Mouse (Mus musculus) C2C12 (cell line): ENCODE measurements around the gene Osbp.

Experiments used
- CEBPB ChIP-seq: IDR thresholded peaks from one replicate; pipeline ENCODE4 v1.6.1; 2011; ENCODE audit warnings: low read depth, mild to moderate bottlenecking, control low read depth, moderate library complexity
- CTCF ChIP-seq: IDR thresholded peaks from one replicate; pipeline ENCODE4 v1.5.1; 2011; ENCODE audit not compliant: control insufficient read depth, insufficient read depth, insufficient read length
- MAX ChIP-seq: IDR thresholded peaks from one replicate; pipeline ENCODE4 v1.6.1; 2011; ENCODE audit warnings: mild to moderate bottlenecking, control low read depth
- USF1 ChIP-seq: IDR thresholded peaks from one replicate; pipeline ENCODE4 v1.6.1; 2011; ENCODE audit warnings: low read depth, mild to moderate bottlenecking, control low read depth, moderate library complexity

DNA sequence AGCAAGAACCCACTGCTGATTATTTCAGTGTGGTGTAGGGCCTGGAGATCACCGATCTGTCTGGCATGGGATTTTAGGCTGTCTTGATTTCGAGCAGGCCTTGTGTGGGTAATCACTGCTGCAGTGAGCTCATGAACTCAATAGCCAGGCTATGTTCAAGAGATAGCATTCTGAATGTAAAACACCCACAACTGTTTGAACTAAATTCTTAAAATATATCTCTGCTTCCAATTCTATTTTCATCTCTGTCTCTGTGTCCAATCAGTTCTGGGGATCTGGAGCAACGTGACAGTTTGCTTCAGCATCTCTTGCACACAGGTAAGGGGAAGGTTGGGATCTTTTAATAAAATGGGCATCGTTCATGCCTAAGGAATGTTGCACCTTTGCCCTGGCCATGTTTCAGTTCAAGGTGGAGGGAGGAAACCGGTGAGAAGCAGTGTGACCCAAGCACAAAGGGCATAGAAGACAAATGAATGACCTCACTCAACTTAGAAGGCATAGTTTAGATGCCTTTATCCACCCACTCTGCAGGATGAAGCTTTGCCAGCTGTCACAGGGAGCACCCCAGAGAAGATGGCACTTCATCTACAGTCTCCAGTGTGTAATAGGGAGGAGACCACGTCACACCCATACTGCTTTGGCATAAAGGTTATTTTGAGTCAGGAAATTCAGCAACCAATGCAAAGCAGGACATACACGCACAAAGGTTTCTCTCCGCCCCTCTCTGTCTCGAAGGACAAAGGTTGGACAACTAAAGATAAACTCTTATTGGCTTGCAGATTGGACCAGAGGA lies 38.7 kb downstream of the Osbp start:
- TF ChIP-seq CTCF = no peak
- TF ChIP-seq USF1 = no peak
- no peak for TF ChIP-seq CEBPB
- TF ChIP-seq MAX = no peak
